Mouse (Mus musculus) liver, embryonic 13.5 days (tissue): ENCODE results near the gene Pold3. TPM values are rescaled to one million over a fixed set of nuclear protein-coding genes. Genes with fewer than 3 reads are reported as not detected.

Experiments used
- polyA plus RNA-seq: library from polyadenylated mRNA; unstranded; fragments of >200 nt; fragmentation: Nextera tagmentation; extraction: Ambion mirVana; gene quantifications from 2 replicates; pipeline ENCODE4 v1.2.1, GENCODE M21; 2015

The Pold3 gene
- polyA plus RNA-seq, 1 experiment from 2014 or later = 54.4 TPM

Other genes starting within 250 kb of the Pold3 start
- 1.2 and 1.3 TPM in 2 replicates for gene Rnf169, start 141.1 kb downstream of the Pold3 start, polyA plus RNA-seq
- not detected in 2 replicates for gene Chrdl2, start 115.4 kb downstream of the Pold3 start, polyA plus RNA-seq
- gene Lipt2, start 37.7 kb upstream of the Pold3 start, polyA plus RNA-seq = 7.0 and 7.2 TPM in 2 replicates
- 1.5 TPM in 2 replicates for gene Kcne3, start 54.9 kb upstream of the Pold3 start, polyA plus RNA-seq
- 1.8 and 2.0 TPM in 2 replicates for gene Pgm2l1, start 105.8 kb upstream of the Pold3 start, polyA plus RNA-seq
- 0.76 and 1.3 TPM in 2 replicates for gene P4ha3, start 164.0 kb upstream of the Pold3 start, polyA plus RNA-seq